Mouse (Mus musculus) megakaryocyte progenitor cell, adult 5-6 weeks (primary cell): Measurements from ENCODE around the gene Coq5. TPM values are rescaled to one million over a fixed set of nuclear protein-coding genes. Genes with fewer than 3 reads are reported as not detected.
"Not testable (repeated sequence)": the region's sequence is repeated elsewhere in the genome, so short reads cannot be mapped to it uniquely, and the experiment has no call there.

Source experiments
- ATAC-seq: replicated peaks from 2 replicates; pipeline ENCODE4 v1.8.0; 2016; ENCODE audit warnings: mild to moderate bottlenecking, moderate TSS enrichment, inconsistent platforms; ENCODE audit not compliant: poor library complexity
- total RNA-seq, 2 experiments: library from RNA; stranded (forward) in 1 of 2; stranded (reverse) in 1 of 2; fragments of 157-497, 149-512 nt in 1 of 2; fragments of 200-1000 nt in 1 of 2; gene quantifications; 2 replicates each; pipeline versions ENCODE4 v1.2.3 to v1.2.4; 2015 to 2017

The Coq5 gene
- total RNA-seq, 2 experiments from 2014 or later: 17.0 to 39.8 TPM

DNA sequence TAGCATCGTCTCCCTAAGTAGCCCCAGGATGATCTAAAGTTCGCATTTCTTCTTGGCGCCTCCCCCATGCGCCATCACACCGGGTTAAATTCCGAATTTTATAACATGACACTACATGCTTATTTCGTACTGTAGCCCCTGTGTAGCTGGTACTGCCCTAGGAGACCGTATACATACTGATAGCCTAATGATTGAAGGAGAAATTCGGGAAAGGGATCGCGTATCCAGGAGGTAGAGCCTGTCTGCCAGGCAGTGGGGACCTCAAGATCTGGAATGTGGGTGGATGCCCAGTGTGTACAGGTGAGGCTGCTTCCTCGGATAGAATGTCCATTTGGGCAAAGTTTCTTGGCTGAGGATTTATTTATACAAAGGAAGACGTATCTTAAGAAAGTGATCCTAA is 22.1 kb downstream of the Coq5 start:
- 0 out of 2 replicates have a peak, but pooled peaks have one; percentile 0 for ATAC-seq

DNA sequence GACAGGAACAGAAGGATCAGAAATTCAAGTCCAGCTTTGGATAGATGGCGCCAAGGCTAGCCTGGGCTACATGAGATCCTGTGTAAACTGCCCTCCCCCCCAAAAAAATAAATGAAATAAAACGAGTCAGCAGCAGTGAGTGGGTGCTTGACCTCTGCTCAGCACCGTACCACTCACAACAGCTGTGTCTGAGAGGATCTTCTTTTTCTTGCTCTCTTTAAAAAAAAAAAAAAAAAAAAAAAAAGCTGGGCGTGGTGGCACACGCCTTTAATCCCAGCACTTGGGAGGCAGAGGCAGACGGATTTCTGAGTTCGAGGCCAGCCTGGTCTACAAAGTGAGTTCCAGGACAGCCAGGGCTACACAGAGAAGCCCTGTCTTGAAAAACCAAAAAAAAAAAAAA is 22.7 kb downstream of the Coq5 start:
- ATAC-seq: not testable (repeated sequence)

DNA sequence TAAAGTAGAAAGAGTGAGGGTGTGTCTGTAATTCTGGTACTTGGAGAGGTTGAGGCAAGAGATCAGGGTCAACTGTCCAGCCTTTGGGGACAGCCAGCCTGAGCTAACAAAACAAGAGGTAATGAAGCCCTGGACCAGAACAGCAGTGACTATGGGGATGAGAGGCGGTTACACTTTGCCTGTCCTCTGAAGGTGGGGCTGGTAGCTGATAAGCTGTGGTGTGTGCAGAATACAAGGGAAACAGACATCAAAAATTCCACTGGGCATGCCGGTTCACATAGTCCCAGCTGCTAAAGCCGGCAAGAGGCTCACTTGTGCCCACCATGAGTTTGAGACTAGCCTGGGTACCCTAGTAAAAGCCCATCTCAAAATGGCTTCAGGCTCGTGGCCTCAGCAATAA is 32.9 kb downstream of the Coq5 start:
- peak; percentile 47 for ATAC-seq

DNA sequence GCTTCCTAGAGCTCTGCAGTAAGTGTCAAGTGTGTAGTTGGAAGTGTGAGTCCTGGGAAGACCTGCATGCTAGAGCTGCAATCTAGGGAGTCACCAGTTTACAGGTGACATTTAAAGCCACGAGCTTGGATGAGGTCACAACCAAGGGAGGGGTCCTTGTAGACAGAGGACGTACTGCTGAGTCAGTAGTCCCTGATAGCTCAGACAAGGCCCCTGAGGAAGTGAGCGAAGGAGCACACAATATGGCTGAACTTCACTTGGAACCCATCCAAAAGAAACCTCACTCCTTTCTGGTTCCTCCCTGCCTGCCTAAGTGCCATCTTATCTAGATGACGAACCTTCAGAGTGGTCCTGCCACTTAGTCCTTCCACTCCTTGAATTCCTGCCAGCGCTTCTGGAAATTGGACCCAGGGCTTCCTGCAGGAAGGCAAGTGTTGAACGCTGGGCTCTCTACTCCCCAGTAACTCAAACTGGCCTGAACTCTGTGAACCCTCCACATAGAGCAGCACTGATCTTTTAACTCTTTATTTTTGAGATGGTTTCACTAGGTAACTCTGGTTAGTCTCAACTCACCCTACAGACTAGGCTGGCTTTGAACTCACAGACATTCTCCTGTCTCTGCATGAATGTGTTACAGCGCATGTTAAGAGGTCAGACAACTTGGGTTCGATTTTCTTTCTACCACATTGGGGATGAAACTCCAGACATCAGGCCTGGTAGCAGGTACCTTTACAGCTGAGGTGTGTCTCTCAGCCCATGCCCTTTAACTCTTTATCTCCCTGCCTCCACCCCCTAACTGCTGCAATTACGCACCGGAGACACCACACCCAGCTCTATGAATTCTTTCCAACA is 33.6 kb downstream of the Coq5 start:
- ATAC-seq: peak; percentile 90

DNA sequence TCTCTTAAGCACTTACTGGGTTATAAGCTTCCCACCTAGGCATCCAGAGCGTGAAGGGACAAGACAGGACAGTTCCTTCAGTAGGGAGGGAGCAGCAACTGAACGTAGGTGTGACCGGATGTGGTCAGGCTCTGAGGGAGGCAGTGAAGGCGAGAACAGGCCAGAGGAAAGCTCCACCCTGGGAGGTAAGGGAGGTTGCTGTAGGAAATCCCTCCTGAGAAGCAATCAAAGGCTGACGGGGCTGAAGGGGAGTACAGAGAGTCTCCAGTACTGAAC is 34.1 kb downstream of the Coq5 start:
- ATAC-seq: no peak

DNA sequence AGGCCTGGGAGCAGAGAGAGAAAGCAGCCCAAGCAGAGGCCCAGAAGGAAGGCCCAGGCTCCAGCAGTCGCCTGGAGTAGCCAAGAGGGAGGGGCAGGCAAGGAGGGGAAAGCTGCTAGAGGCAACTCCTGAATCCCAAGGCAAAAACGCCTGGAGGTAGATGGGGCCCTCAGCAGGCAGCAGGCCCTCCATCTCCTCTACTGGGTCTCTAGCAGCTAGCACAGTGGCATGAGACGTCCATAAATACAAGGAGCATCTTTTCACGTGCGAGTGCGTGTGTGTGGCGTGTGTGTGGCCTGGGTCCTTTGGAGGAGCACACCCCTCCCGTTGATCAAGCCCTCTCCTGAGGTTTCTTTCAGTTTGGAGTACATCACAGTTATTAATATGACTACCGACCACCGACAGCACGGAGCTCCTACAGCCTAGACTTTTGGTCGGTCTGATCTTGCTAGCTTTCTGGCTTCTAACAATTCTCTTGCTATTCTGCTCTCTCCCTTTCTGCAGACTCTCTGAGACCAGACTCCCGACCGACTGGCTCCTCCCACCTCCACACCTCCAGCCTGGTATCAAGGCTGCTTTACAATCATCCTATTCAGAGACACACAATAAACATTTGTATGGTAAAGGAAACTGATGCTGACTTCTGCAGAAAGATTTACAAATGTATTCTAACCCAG is 37.6 kb downstream of the Coq5 start:
- ATAC-seq: no peak

DNA sequence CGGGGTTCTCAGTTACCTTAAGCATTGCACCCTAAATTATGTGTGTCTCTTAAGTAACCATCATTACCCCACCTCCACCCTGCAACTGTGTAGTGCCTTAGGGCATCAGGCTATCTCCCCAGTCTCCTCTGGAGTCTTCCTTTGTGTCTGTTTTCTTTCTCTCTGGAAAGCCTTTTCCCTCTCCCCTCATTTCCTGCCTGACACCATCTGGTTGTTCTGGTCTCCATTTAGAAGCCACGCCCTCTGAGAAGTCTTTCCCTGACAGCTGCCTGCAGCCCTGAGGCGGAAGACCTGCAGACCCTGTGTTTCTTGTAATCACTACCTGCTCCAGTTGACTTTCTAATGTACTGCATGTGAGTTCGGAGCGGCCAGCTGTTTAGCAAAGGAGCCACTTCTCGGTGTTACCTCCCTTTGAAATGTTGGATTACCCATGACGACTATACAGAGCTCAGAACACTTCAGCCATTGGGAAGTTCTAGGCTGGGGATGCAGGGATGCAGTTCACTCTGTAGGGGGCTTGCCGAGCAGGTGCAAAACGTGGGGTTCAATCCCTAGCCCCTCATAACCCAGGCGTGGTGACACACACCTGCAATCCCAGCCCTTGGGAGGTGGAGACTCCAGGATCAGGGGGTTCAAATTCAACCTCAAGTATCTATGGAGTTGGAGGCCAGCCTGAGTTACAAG is 38.3 kb downstream of the Coq5 start:
- ATAC-seq: no peak

DNA sequence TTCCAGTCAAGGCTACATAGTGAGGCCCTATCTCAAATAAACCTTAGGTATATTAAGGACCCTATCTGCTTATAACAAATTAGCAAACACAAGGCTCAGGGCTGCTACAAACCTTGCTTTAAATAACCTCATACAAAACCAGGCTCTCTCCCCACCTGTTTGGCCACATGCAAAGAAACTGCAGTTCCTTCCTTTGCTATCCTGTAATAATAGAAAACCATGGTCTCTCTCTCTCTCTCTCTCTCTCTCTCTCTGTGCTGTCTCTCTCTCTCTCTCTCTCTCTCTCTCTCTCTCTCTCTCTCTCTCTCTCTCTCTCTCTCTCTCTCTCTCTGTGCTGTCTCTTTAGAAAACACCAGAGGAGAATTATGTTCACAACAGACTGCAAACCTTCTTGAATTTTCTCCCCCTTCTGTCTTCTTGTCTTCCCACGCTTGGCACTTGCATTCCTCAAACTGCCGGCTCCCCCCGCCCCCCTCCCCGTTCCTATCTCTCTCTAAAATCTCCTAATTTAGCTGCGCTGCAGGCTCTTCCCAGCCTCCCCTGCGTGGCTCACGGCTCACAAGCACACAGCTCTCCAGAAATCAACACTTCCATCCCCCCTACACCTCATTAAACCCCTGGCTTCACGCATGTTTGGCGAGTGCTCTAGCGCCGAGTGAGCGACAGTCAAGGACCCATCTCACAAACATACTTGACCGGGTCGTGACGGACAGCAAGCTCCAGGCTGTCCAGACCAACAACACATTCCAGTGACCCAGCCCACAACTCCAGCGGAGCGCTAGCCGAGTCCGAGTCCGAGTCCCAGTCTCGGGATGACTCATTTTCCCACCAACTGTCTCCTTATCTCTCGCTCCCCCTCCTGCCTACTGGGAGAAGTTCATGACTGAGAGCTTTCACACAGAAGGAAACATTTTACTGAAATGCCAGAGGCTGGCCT is 39.8 kb downstream of the Coq5 start:
- ATAC-seq: peak; percentile 94

DNA sequence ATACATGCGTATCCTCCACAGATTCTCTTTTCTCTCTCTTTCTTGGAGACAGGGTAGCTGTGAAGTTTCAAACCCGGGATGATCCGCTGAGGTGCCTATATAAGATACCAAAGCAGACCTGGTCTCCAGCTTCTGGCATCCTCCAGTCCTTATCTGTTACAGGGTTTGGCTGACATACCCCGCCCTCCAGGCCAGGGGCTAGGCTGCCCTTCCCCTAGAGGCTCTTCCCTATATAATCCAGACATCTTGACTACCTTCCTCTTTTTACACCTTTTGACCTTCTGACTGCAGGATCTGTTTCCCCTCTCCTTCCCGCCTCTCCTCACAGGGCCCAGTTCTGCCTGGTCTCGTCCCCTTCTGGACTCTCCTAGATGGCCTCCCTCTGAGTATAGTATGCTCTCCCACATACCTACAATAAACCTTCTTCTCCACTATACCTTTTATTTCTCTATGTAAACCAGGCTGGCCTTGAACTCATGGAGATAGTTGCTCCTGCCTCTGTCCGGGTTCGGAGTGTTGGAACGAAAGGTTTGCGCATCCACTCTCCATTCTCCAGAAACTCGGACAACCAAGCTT is 46.9 kb downstream of the Coq5 start:
- ATAC-seq: peak; percentile 40

DNA sequence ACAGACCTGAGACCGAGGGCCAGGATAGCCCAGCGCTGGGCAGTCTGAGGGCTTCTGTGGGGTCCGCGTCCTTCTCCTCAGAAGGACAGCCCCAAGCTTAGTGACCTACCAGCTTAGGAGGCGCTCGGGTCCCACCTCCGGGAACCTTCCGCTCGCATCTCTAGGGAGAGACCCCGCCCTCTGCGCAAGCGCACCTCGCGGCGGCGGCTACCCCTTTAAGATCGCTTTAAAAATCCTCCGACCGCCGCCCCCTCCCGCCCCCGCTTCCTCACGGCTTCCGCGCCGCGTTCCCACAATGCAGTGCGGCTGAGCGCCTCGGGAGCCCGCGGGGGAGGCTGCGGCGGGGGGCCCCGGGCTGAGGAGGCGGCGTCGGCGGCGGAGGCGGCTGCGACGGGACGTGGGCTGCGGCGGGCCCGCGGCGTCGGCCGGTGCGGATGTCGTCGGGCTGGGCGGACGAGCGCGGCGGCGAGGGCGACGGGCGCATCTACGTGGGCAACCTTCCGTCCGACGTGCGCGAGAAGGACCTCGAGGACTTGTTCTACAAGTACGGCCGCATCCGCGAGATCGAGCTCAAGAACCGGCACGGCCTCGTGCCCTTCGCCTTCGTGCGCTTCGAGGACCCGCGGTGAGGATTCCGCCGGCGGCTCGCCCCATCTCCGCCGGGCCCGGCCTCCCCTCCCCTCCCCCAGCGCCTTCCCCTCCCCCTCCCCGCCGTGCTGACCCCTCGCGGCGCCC is 47.6 kb downstream of the Coq5 start, which contains the start of gene Srsf9:
TSS of gene Srsf9 (plus strand) at position 303 of the 735 bp plus-strand sequence.
- ATAC-seq: peak; percentile 93

DNA sequence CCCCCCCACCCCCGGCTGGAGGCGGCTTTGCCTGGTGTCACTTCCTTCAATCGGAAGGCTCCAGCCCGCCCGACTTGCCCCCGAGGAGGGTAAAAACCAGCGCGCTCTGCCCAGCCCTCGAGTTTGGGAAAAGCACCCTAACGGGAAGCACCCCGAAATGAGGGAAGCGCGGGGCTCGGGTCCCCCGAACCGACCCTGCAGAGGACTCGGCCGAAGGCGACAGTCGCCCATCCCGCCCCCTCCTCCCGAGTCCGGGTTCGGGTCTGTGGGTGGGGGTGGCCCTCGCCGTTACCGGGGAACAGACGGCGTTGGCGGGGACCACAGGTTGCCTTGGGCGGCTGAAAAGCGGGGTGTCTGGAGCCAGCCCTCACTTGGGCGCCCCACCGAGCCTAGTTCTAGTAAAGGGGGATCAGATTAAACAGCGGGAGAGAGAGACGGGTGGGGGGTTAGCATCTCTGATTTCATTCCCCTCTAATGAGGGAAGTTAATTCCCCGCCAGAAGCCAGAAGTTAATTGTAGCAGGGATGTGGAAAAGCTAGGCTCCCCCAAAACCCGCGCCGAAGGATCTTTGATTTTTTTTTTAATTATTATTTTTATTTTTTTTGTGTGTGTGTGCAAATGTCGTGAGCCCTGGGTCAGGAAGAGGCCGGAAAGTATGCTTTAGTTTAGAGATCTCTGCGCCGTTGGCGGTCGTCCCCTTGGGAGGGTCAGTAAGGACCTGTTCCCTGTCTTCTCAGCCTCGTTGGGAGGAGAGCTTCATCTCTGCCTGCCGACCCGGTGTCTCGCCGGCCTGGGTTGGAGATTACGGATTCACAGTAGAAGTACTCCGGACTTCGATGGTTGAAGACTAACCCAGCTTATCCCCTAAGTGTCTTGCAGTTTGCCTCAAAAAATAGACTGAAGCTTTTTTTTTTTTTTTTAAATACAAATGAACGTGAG is 48.4 kb downstream of the Coq5 start:
- ATAC-seq: no peak

DNA sequence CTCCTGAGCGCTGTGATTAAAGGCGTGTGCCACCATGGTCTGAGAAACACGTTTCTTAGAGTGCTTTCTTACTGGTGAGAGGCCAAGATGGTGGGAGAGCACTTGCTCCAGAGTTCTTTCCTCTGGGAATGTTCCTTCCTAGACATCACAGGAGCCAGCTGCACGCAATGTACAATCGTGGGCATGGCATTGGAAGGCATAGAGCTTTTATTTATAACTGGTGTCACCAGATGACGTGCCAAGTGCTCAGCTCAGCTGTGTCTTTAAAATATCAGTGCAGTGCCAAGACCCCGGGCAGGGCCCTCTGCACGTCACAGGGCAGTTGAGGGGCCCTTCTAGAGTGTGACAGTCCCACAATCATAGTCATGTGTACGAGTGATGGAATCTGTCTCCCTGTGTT is 51.5 kb downstream of the Coq5 start:
- ATAC-seq: no peak

DNA sequence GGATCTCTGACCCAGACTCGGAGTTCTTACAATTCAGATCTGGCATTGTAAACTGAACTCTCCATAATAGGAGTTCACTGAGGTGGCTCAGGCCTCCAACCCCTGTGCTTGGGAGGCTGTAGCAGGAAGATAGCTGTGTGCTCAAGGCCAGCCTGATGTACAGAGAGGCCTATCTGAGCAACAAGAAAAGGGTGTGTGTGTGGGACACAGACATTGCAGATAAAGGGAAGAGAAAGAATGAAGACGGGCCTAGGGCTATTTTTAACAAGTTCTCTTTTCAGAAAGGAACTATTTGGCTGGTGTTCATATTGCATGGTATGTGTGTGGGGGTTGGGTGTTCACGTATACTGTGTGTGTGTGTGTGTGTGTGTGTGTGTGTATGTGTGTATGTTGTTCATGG is 54.2 kb downstream of the Coq5 start:
- peak; percentile 99 for ATAC-seq

DNA sequence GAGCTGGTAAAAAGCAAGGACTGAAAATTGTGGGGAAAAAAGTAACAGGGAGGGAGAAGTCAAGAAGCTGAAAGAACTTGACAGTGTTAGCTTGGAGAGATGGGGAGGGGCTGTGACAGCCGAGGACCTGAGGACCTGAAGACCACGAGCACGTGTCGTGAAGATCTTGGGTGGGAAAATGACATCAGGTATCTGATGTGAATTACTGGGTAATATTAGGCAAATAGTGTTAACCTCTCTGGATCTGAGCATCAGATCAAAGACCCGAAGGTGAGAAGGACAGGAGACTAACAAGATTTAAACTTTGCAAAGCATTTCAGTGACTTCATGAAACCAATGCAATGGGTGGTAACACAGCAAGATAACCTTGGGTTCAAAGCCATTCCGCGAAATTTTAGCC is 60.5 kb downstream of the Coq5 start:
- ATAC-seq: no peak

DNA sequence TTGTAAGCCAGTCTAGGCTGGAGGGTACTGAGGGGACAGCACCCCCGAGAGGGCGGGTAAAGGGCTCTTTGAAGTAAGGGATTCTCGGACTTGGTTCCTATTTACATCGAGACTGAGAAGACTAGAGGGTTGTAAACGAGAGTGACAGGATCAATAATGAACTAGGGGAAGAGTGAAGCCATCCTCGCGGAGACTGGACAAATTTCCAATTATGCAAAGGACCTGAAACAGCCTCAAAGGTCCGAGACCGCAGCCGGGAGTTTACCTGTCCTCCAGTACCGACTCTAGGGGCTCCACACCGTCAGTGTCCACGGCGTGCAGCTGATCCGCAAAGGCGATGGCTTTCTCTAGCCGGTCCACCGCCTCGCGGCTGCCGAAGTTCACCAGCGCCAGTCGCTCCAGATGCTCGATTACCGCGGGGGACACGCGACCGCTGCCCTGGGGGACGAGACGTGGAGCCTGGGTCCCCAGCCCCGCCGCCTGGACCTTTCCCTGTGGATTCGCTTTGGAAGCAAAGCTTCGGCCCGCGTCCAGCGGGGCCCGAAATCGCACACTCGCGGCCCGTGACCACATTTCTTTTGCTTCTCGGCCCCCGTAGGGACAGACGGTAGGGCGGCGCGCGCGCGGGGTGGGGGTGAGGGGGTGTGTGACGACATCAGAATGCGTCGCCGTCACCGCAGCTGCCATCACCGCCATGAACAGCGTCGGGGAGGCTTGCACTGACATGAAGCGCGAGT is 61.3 kb downstream of the Coq5 start, which contains the start of the genes Gatc and Triap1:
TSS of gene Gatc (minus strand) at position 602 of the 737 bp plus-strand sequence.
TSS of gene Triap1 (plus strand) at position 649 of the 737 bp plus-strand sequence.
- ATAC-seq: peak; percentile 97

DNA sequence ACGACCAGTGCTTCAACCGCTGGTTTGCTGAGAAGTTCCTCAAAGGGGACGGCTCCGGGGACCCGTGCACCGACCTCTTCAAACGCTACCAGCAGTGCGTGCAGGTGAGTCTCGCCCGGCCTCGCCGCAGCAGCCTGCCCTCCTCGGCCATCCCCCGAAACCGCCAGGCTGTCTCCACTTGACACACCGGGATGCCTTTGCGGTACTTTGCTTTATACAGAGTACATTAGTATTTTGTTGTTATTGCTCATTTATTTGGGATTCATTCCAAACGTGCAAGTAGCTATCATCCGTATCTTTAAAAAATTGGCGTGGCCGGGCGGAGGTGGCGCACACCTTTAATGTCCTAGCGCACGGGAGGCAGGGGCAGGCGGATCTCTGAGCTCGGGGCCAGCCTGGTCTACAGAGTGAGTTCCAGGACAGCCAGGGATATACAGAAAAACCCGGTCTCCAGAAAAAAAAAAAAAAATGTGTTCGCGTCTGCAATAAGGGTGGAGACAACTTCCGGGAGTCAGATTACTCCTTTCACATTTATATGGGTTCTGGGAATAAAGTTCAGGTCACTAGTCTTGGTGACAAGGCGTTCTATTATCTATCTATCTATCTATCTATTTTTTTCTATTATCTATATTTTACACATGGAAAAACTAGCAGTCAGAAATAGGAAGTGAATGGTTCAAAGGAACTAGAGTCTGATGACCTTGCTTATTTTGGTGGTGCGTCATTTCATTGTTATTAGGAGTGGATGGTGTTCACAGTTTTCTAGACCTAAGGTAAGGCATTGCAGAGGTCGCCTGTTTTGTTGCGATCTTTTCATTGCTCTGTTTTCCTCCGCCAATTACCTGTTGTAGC is 62.1 kb downstream of the Coq5 start:
- ATAC-seq: peak; percentile 2; the same call in 1 of the 2 replicates
